Mouse (Mus musculus) myocyte (in vitro differentiated cells): ENCODE measurements around the gene Abca12.

Experiments
- CEBPB ChIP-seq: IDR thresholded peaks from 2 replicates; pipeline ENCODE4 v1.6.1; 2011; ENCODE audit warnings: mild to moderate bottlenecking, moderate library complexity; ENCODE audit not compliant: poor library complexity, insufficient read depth, severe bottlenecking
- E2F4 ChIP-seq: IDR thresholded peaks from one replicate; pipeline ENCODE4 v1.6.1; 2011; ENCODE audit warnings: mild to moderate bottlenecking, control low read depth, moderate library complexity; ENCODE audit not compliant: insufficient read depth
- MAX ChIP-seq: IDR thresholded peaks from one replicate; pipeline ENCODE4 v1.6.1; 2011; ENCODE audit warnings: low read depth, mild to moderate bottlenecking, control low read depth
- MYOD1 ChIP-seq, 3 experiments: IDR thresholded peaks; one replicate each; pipeline ENCODE4 v1.6.1; 2011; ENCODE audit warnings: control low read depth in 2 of 3, low read depth in 2 of 3, mild to moderate bottlenecking in 2 of 3, moderate library complexity in 1 of 3; ENCODE audit not compliant: insufficient read length in 2 of 3, control insufficient read depth in 1 of 3
- MYOG ChIP-seq, 3 experiments: IDR thresholded peaks; one replicate each; pipeline ENCODE4 v1.6.1; 2011; ENCODE audit warnings: control low read depth in 2 of 3, low read depth in 2 of 3, mild to moderate bottlenecking in 2 of 3; ENCODE audit not compliant: insufficient read length in 2 of 3, control insufficient read depth in 1 of 3, insufficient read depth in 1 of 3
- POLR2A ChIP-seq: IDR thresholded peaks from one replicate; pipeline ENCODE4 v1.6.1; 2011; ENCODE audit warnings: low read depth, mild to moderate bottlenecking, control low read depth, moderate library complexity; ENCODE audit not compliant: insufficient read length
- POLR2AphosphoS2 ChIP-seq: IDR thresholded peaks from one replicate; pipeline ENCODE4 v1.6.1; 2011; ENCODE audit warnings: low read depth, control low read depth; ENCODE audit not compliant: insufficient read length
- REST ChIP-seq: IDR thresholded peaks from one replicate; pipeline ENCODE4 v1.6.1; 2011; ENCODE audit warnings: mild to moderate bottlenecking, control low read depth, moderate library complexity; ENCODE audit not compliant: insufficient read depth, insufficient read length
- SRF ChIP-seq: IDR thresholded peaks from one replicate; pipeline ENCODE4 v1.6.1; 2011; ENCODE audit warnings: low read depth; ENCODE audit not compliant: control insufficient read depth, insufficient read length
- TCF12 ChIP-seq: IDR thresholded peaks from one replicate; pipeline ENCODE4 v1.6.1; 2011; ENCODE audit warnings: mild to moderate bottlenecking, control low read depth; ENCODE audit not compliant: poor library complexity, insufficient read depth, severe bottlenecking
- USF1 ChIP-seq: IDR thresholded peaks from one replicate; pipeline ENCODE4 v1.6.1; 2011; ENCODE audit warnings: low read depth, mild to moderate bottlenecking, control low read depth, moderate library complexity

GRCm38 (mm10) chr1:71235335-71235734, 179.4 kb downstream of the Abca12 start:
- TF ChIP-seq E2F4, result no peak
- no peak for TF ChIP-seq USF1
- TF ChIP-seq POLR2A, result no peak
- TF ChIP-seq POLR2AphosphoS2, result no peak
- TF ChIP-seq MYOG (IDR thresholded peaks at IDR 0.05; ENCODE audit: control insufficient read depth in 1 of 3, insufficient read depth in 1 of 3, insufficient read length in 2 of 3, low read depth in 2 of 3), result no peak
- no peak for TF ChIP-seq MYOD1 (IDR thresholded peaks at IDR 0.05; ENCODE audit: control insufficient read depth in 1 of 3, insufficient read length in 2 of 3, low read depth in 2 of 3)
- no peak for TF ChIP-seq MAX
- TF ChIP-seq CEBPB, result no peak
- no peak for TF ChIP-seq TCF12
- no peak for TF ChIP-seq REST
- TF ChIP-seq SRF, result no peak
